Mouse (Mus musculus) frontal cortex, adult (tissue): ENCODE data around the gene Serinc2.

Source experiments
- ATAC-seq: cut with Nextera tagmentation; 2 replicates; pipeline ENCODE4 v1.9.2; 2017; ENCODE audit warnings: mild to moderate bottlenecking, moderate library complexity, mixed read lengths; ENCODE audit not compliant: low TSS enrichment

Gene Serinc2

DNA sequence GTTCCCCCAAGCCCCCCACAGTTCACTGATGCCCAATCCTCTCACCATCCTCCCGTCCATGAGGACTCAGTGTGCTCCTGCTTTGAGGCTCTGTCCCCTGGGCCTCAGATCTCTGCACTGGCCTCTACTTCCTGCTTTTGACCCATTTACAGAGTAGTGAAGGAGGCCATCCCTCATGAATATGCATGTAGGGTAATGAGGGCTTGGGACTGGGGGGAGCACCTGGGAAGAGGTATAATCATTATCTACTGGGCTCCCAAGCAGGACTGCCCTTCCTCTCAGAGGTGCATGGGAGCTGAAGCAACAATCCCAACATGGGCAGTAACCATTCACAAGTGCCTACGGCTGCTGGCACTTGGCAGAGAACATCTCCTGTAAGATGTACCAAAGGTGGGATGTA lies at the start of gene Serinc2:
TSS of gene Serinc2 (minus strand) at position 101 of the 400 bp plus-strand sequence.
- ATAC-seq: no peak

DNA sequence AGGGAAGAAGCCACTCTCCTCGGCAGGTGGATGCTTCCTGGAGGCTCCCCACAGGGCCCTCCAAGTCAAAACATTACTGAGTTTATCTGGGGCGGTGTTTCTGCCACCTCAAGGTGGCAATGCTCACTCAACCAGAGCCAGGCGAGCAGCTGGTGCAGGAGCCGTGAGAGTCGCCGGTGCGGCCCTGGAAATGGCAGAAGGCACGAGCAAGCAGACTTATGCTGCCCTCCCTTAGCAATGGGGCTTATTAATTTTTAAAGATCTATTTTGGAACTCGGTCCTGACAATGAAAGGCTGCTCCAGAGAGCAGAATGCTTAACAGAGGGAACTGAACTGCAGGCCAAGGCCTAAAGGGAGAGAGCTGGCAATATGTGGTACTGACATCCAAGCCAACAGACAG lies 48.4 kb upstream of the Serinc2 start:
- ATAC-seq: no peak

DNA sequence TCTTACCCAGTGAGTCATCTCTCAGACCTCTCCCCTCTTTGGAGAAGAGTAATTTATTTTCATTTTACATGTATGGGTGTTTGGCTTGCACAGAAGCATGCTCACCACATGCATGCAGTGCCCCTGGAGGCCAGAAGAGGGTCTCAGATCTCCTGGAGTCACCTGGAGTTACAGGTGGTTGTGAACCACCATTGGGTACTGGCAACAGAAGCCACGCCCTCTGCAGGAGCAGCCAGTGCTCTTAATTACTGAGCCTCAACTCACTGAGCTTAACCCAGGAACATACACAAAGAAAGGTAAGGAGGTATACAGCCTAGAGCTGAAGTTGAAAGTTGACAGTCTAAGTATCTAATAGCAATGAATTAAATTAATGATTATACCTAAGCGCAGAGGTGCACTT lies 46.4 kb upstream of the Serinc2 start:
- no peak for ATAC-seq

DNA sequence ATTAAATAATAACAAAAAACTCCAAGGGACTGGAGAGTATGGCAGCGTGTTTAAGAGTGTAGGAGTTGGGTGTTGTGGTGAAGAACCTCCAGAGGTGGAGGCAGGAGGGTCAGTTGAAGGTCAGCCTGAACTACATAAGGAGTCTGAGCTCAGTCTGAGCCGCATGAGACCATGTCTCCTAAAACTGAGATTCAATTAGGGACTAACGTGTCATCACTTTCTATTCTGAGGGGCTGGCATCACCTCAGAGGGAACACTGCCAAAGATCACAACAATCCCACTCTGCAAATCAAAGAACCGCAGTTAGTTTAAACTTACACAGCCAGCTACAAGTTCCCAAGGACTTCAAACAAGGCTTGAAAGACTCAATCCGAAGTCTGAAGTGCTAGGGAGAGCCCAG lies 44.6 kb upstream of the Serinc2 start:
- no peak for ATAC-seq

DNA sequence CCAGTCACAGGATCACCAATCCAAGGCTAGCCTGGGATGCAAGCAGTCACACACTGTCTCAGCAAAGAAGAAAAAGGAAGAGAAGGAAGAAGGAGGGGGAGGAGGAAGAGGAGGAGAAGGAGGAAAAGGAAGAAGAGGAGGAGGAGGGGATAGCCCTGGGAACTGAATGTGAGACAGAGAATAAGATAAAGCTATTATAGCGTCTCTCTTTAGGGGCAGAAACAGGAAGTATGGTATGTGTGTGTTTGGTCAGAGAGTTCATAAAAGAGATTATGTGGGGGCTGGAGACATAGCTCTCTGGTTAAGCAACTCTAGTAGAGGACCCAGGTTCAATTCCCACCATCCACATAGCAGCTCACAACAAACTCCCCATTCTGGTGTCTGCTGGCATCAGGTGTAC lies 44.2 kb upstream of the Serinc2 start:
- no peak for ATAC-seq

DNA sequence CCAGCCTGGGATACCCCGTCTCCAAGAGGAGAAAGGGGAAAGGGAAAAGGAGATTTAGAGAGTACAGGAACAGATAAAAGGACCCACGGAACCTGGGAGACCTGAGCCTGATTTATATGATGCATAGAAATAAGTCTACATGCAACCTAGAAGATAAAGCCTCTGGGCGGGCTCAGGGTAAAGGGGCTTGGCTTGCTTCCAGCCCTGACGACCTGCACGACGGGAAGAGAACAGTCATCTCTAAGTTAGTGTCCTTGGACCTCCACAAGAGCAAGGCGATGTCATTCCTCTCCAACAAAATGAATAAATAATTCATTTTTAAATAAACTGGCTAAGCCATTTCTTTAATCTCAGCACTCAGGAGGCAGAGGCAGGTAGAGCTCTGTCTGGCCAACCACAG lies 43.6 kb upstream of the Serinc2 start:
- ATAC-seq: no peak

DNA sequence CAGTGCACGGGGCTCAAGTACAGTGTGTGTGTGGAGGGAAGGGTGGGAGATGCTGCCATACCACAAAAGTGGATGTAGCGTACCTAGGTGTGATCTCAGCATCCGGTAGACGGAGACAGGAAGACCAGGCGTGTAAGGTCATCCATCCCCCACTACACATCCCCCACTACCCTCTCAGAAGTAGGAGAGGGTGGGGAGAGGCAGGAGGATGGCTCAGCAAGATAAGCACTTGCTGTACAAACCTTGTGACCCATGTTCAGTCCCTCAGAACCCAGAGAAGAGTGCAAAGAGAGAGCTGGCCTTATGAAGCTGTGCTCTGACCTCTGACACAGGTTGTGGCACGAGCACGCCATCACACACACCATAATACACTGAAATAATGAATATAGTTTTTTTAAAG lies 42.6 kb upstream of the Serinc2 start:
- ATAC-seq: no peak

DNA sequence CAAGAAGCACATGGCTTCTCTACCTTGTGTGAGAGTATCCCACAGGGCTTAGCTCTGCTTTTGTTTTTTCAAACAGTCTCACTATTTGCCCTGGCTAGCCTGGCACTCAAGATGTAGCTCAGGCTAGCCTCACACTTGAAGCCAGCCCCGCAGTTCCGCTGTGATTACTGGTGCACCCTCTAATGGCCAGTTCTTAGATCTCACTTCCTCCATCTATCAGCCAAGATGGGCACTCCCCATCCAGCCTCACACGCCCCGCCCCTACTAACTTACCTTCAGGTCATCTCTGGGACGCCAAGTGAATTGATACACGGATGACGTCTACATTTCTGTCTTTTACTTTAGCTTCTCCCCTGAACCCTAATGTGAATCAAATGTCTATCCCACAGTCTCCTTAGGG lies 40.6 kb upstream of the Serinc2 start:
- ATAC-seq: no peak

DNA sequence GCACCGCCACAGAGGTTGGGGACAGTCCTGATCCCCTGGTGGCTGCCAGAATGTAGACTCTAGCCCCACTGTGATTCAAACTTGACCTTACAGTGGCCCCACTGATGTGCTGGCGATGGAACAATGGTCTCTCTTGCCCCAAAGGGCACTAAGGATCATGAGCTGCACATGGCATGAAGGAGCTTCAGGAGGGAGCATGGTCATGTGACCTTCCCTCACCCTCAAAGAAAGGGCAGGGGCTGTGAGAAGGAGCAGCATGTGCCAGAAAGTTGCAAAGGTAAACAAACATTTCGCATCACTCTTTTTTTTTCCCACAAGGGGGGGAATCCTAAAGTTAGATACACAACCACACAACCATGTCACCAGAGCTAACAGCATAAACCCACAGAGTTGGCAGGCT lies 39.1 kb upstream of the Serinc2 start:
- no peak for ATAC-seq

DNA sequence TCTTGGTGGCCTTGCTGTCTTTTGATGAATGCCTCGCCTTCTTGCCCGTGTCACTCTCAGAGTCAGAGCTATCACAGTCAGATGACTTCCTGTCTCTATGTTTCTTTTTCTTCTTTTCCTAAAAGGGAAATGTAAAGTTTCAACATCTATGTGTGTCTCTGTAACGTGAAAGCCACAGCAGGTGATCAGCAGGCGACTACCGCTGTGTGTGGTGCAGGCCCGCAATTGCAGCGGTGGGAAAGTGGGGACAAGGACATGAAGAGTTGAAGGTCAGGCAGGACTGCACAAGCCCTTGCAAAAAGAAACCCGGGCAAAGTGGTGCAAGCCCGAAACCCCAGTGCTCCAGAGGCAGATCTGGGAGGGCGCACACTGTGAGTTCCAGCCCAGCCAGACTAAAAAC lies 37.7 kb upstream of the Serinc2 start:
- ATAC-seq: no peak

DNA sequence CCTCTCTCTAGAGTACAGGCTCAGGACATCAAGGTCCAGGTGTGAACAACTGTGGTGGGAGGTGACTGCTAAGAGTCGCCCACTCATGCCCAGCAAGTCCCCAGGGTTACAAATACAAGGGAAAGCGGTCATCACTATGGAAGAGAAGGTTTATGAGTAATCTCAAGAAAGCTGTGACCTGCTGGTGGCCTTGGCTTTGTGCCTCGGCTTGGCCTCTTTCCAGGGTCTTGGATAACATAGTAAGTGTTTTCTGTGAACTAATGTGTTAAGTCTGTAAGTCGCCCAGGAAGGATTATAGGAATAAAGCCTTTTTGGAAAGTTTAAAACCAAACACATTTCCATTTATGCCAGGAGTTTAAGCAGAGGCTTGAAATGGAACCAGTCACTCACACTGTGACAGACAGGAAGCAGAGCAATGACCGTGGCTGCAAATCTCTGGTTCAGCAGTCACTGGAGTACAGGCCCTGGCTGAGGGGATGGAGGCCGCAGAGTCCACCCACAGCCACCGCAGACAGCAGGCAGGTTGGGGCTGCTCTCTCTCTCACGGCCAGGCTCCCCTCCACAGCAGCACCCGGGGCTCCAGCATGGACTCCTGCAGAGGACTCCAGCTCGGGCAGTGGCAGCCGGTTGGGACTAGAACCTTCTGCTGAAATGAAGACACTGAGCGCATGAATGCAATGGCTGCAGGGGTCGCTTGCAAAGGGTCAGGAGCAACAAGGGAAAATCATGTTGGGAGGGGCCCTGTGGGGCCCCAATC lies 36.9 kb upstream of the Serinc2 start:
- no peak for ATAC-seq

DNA sequence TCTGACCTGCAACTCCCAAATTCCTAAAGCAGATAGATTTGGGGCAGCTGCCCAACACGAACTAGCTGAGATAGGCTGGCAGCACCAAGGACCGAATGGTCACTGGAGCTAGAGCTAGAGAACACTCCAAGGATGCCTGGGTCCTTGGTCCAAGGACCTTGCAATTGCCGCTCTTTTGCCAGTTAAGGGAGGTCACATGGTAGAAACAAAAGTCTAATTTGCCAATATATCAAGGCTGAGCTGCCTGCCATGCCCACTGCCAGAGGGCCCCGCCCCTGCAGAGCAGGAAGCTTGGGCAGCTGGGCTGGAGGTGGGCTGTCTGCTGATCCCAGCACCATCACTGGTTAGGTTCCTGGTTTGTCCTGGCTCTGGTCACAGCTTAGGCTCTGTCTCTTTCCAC lies 34.5 kb upstream of the Serinc2 start:
- no peak for ATAC-seq

DNA sequence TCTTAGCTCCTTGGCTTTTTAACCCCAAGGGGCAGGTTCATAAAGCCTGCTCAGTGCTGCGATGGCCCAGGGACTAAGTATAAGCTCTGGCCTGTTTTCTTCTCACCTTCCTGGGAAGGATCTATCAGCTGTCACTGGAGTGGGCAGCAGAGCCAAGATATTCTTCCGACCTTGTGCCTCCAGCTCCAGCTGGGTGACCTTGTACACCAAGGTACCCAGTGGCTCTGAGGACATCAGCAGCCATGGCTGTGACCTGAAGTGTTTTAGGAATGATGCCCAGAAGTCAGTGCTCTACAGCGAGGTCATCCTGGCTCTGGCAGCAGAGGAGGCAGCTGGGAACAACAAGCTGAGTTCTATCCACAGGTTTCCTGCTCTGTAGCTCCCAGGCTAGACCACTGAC lies 33.5 kb upstream of the Serinc2 start:
- ATAC-seq: no peak

DNA sequence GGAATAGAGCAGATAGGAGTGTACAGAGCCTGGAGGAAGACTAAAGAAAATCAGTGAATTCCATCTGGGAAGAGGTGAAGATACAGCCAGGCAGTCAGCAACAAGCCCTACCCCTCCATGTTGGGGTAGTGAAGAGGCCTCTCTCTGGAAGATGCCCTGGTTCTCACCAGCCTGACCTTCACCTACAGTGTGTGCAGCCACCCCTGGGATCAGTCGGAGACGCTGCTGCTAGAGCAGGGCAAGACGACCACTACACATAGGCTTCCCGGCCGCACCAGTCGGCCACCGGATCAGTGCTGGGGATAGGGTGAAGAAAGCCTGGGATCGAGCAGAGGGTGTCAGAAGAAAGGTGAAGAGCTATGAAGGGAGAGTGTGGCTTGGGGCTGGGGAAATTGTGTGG lies 30.2 kb upstream of the Serinc2 start:
- ATAC-seq: peak; percentile 9; the same call in 1 of the 2 replicates

DNA sequence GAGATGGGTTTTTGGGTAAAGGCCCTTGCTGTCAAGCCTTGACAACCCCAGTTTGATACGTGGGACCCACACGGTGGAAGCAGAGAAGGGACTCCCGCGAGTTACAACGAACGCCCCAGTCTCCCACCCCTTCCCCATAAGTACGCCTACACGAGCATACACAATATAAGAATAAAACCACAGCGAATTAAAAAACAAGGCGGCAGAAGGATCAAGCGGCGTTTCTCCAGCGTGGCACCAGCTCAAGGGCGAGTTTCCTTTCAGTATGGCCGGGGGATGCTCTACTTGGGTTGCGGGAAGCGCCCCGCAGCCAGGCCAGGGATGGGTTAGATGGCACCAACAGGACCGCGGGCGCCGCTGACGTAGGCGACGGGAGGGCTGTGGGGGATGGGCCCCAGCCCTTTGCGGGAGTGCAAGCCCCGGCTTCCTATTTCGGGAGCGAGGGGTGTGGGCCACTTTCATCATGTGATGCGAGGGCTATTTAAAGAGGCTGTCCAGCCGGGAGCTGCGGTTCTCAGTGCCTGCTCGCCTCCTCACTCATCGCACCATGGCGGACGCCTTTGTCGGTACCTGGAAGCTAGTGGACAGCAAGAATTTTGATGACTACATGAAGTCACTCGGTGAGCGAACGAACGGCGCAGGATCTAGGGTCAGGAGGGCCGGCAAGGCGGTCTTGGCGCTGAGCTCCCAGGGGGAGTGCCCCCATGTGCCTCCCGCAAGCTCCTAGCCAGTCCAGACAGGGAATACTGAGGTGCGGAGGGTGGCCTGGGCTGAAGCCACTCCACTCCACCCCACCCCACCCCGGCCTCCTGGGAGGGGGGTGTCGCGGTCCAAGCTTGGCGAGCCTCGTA lies 29.5 kb upstream of the Serinc2 start, which contains the start of the genes Fabp3 and Gm10570:
TSS of gene Fabp3 (plus strand) at position 365 of the 851 bp plus-strand sequence.
TSS of gene Gm10570 (minus strand) at position 444 of the 851 bp plus-strand sequence.
- ATAC-seq: peak; percentile 58

DNA sequence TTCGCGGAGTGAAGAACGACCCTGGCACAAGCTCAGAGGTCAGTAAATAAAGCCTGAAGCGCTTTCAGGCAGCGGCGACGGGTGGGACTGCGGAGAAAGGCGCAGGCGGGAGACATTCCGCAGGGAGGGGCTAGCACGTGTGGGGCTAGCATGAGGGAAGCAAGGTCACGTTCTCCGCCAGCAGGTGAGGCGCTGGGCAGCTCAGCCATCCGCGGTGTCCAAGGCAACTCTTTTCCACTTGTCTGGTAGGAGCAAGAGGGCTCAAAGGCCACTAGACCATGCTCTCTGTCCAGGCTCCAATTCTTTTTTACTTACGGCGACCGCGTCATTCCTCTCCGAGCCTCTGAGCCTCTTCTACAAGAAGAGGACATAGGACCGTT lies 28.8 kb upstream of the Serinc2 start:
- peak; percentile 22 for ATAC-seq

DNA sequence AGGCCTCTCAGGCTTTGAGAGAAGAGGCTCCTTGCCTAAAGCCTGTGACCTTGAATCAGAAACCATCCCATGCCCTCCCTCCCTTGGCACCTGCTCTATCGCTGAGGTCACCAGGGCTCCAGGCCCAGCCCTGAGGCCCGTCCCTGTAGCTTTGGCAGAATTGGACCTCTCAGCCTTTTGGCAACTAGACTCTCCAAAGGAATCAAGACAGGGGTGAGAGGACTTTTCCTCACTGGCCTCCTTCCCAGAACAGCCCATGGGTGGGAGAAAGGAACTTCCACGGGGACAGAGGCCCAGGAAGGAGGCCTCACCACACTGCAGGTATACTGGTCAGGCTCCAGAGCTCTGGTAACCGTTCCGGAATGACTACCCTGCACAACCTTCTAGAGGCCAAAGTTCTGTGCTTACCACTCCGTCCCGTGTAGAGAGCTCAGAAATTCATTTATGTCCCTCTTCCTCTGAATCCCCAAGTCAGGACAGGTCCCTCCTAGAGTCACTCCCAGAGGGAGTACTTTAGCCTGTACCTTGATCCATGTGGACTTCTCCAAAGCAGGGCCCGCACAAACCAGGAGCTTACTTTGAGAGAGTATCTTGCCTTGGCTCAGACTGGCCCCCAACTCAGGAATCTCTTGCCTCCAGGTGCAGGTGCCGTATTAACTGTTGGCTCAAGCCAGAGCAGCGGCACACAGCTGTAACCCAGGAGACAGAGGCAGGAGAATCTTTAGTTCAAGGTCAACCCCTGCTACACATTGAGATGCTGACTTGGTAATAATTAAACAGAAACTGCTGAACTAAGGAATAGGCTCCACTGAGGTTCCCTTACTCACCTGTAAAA lies 28.0 kb upstream of the Serinc2 start:
- no peak for ATAC-seq

DNA sequence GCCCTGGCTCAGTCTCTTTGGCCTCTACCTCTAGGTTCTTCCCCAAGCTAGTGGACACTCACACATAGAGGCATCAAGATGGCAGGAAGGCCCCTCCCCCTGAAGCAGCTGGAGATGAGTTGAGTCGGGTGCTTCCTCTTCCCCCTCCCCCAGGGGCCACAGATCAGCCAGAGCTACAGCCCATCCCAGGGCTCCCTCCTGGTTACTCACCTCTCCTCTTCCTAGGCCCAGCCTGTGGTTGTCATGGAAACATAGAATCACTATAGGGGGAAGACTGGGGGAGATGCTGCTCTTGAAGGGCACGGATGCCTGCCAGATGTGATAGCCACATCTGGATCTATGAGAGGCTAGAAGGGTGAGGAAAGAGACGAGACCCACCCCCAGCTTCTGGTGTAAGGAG lies 25.7 kb upstream of the Serinc2 start:
- no peak for ATAC-seq

DNA sequence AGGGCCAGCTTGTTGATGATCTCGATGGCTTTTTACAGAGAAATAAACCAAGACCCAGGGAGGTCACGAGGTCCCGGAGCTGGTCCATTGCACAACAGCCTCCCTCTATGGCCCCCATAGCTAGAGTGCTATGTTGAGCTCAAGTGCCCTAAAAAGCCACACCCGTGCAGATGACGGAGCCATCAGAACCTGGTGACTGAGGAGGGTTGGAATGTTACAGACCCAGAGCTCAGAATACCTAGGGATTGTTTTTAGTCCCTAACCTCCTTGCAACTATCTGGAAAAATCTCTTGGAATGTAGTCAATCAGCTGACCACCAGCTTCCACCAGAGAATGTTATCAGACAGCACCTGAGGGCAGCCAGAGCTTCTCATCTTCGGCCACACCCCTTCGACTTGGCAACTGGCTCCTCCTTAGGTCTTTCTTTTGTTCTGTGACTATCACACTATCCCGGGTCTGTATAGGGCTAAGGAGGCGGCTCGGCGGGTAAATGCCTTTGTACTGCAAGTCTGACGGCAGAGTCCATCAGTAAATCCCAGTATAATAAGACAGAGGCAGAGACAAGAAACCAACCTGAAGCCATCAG lies 23.4 kb upstream of the Serinc2 start:
- ATAC-seq: no peak

DNA sequence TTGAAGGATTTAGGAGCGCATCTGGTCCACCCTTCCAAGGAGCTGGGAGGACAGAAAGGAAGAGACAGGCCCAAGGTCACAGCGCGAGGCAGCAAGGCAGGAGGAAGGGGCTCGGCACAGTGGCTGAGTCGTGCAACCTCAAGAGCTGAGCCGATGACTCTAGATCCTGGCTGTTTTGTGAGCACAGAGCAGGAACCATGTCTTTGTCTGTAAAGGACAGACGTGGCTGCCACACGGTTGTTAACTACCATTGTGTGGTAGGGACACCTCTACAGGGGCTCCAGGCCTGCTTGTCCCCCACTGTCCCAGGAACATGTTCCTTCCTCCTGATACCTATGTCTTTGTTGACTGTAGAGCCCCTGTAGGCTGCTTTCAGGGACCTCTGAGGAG lies 20.6 kb upstream of the Serinc2 start:
- no peak for ATAC-seq

DNA sequence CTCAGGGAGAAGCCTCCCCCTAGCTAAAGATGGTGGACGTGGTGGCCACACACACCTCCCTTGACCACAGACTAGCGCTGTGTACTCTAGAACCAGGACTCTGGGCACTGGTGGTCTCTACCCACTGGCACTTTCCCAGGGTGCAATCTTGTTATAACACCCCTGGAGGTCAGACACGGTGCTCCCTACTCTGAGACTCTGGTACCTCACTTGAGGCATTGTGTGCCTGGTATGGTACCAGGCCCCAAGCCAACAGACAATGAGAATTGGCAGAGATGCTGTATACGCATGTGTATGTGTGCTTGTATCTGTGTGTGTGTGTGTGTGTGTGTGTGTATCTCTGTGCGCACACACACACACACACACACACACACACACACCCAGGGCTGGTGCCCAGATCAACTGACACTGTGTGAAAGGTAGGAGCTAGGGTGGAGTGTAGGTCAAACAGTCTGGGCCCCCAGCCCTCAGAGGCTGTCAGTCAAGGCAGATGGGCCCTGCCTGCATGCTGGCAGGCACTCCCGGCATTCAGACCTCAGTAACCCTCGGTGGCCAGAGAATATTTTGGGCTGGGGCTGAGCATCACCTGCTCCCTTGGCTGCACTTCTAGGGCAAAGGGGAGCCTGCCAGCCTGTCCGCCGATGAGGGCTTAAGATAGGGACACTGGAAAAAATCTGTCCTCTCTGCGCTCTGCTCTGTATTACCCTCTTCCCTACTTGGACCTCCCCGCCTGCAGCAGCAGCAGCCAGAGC lies 20.0 kb upstream of the Serinc2 start:
- no peak for ATAC-seq
